Mouse (Mus musculus) heart, postnatal 0 days (tissue): ENCODE measurements around the gene Hes7. TPM values are rescaled to one million over a fixed set of nuclear protein-coding genes. Genes with fewer than 3 reads are reported as not detected.
A peak's percentile ranks its signal among the peaks of the same experiment; 100 is the strongest.

Experiments used
- ATAC-seq: fragments of 200-750 bp; cut with Nextera tagmentation; 2 replicates; pipeline ENCODE4 v1.8.0; 2017; ENCODE audit warnings: low read depth, moderate number of reproducible peaks, moderate library complexity; ENCODE audit not compliant: insufficient read depth
- DNase-seq: peaks from one replicate; pipeline ENCODE4 v3.0.0-alpha.2; 2016; ENCODE audit warnings: low spot score
- H3K27ac ChIP-seq: fragments of 300-500 bp; sonication (generic); 2 replicates; pipeline ENCODE4 v1.5.1; 2014; ENCODE audit warnings: low read depth, mild to moderate bottlenecking
- H3K27me3 ChIP-seq: fragments of 300-500 bp; sonication (generic); 2 replicates; pipeline ENCODE4 v1.6.1; 2014; ENCODE audit warnings: low read length, mixed read lengths; ENCODE audit not compliant: control insufficient read depth, insufficient read depth
- H3K36me3 ChIP-seq: fragments of 300-500 bp; sonication (generic); replicated peaks from 2 replicates; pipeline ENCODE4 v1.6.1; 2014; ENCODE audit warnings: low read length, mixed read lengths; ENCODE audit not compliant: control insufficient read depth, insufficient read depth
- H3K4me1 ChIP-seq: fragments of 300-500 bp; sonication (generic); 2 replicates; pipeline ENCODE4 v1.6.1; 2014; ENCODE audit warnings: antibody characterized with exemption; ENCODE audit not compliant: control insufficient read depth, insufficient read depth
- H3K4me2 ChIP-seq: fragments of 300-500 bp; sonication (generic); 2 replicates; pipeline ENCODE4 v1.6.1; 2014; ENCODE audit warnings: low read depth, mild to moderate bottlenecking, low read length, moderate library complexity
- H3K4me3 ChIP-seq: fragments of 300-500 bp; sonication (generic); 2 replicates; pipeline ENCODE4 v1.5.1; 2014; ENCODE audit warnings: low read depth, low read length
- H3K9ac ChIP-seq: fragments of 300-500 bp; sonication (generic); replicated peaks from 2 replicates; pipeline ENCODE4 v1.6.1; 2014; ENCODE audit warnings: low read depth, low read length, mixed read lengths
- H3K9me3 ChIP-seq: fragments of 300-500 bp; sonication (generic); replicated peaks from 2 replicates; pipeline ENCODE4 v1.6.1; 2016; ENCODE audit warnings: low read length; ENCODE audit not compliant: control insufficient read depth
- CTCF ChIP-seq: IDR thresholded peaks from 2 replicates; pipeline ENCODE4 v1.5.1; 2016; ENCODE audit warnings: antibody characterized with exemption, control low read depth, low read depth
- EP300 ChIP-seq: IDR thresholded peaks from 2 replicates; pipeline ENCODE4 v1.6.1; 2016; ENCODE audit warnings: antibody characterized with exemption, low read depth
- WGBS: fragments of 180-500 bp; shearing (Covaris S2); extraction: QIAGEN DNeasy Blood & Tissue Kit; methylation state at CpG from one replicate; pipeline ENCODE4 v1.1.7; 2014; 5-methylcytosine and 5-hydroxymethylcytosine counted together
- polyA plus RNA-seq: library from polyadenylated mRNA; unstranded; fragments of >200 nt; fragmentation: Nextera tagmentation; extraction: Ambion mirVana; gene quantifications from 2 replicates; pipeline ENCODE4 v1.2.1, GENCODE M21; 2015
- total RNA-seq: library from RNA; depleted of rRNA; stranded (reverse); fragments of >200 nt; gene quantifications from 2 replicates; pipeline ENCODE4 v1.2.3, GENCODE M21; 2014; ENCODE audit warnings: low replicate concordance

Gene Hes7
- total and polyA plus RNA-seq, 2 experiments from 2014 or later: 0.26 TPM; not detected in 1

GRCm38 (mm10) chr11:69096987-69097900 is 23.0 kb upstream of the Hes7 start:
- H3K36me3 ChIP-seq: peaks cover 27% of the 10 kb centered on the region
- peak; percentile 99 for DNase-seq
- peak overlapping the region; percentile 71 for H3K4me2 ChIP-seq
- peak overlapping the region; percentile 76 for H3K4me3 ChIP-seq
- H3K4me1 ChIP-seq: peaks cover 16% of the 10 kb centered on the region
- WGBS: under 1% methylated on average over 28 of the region's 29 CpGs
- TF ChIP-seq CTCF (no peak), EP300 (peak; percentile 100)
- no peaks in the 10 kb centered on the region for H3K9me3 ChIP-seq
- peak; percentile 62 for ATAC-seq
- H3K9ac ChIP-seq: peak overlapping the region; percentile 96
- H3K27ac ChIP-seq: peak overlapping the region; percentile 99
- H3K27me3 ChIP-seq: no peaks in the 10 kb centered on the region

DNA sequence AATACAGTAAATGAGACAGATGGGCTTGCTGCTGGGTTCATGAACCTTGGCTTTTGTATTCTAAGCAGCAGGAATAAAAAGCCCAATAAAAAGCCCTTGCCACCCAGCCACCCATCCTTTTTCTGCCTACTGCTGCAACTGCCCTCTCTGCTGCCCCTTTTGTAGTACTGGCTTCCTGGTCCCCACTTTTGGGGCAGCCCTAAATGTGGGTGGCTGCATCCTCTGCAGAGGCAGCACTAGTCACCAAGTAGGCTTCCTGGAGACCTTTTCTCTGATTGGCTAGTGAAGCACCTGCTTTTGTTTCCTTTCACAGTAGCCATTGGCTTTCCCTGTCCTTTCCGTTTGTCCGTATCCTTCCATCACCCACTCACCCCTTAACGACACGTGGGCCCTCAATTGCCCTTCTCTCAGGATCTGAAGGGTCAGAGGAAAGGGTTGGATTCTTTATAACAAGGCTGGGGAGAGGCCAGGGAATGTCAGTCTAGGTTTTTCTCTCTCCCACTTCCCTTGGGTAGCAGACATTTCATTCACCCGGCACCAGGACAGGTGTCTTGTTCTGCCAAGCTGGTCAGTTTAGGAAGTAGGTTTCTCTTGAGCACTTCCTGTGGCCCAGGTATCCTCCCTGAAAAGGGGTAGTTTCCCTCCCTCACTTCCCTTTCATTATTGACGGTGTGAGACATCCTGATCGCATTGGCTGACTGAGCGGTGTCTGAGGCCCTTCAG is 22.0 kb upstream of the Hes7 start:
- peak overlapping the region; percentile 76 for H3K4me3 ChIP-seq
- peak overlapping the region; percentile 76 for H3K9ac ChIP-seq
- TF ChIP-seq CTCF: no peak
- TF ChIP-seq EP300: no peak
- no peaks in the 10 kb centered on the region for H3K9me3 ChIP-seq
- ATAC-seq: no peak
- 16% methylated on average over 8 of the region's 8 CpGs for WGBS
- H3K36me3 ChIP-seq: peaks cover 31% of the 10 kb centered on the region
- H3K27ac ChIP-seq: peak overlapping the region; percentile 99
- H3K4me2 ChIP-seq: peak overlapping the region; percentile 71
- no peaks in the 10 kb centered on the region for H3K27me3 ChIP-seq
- no peak for DNase-seq
- peaks cover 16% of the 10 kb centered on the region for H3K4me1 ChIP-seq

DNA sequence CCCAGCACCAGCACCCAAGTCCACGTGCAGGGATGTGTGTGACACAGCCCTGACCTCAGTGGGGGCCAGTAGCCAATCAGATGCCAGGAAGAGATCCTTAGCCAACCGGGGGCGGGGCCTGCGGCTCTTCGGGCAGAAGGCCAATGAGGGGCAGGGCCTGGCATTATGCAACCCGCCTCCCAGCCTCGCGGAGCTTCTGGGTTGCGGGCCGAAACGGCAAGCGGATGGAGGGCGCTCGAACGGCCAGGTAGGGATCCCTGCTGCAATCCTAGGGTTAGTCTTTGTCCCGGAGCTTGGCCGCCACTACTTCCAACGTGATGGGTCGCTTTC is 21.5 kb upstream of the Hes7 start:
- Histone ChIP-seq H3K4me2 (peak overlapping the region; percentile 71), H3K9ac (peak overlapping the region; percentile 66), H3K27ac (peak overlapping the region; percentile 99), H3K4me3 (peak overlapping the region; percentile 76), H3K27me3 (no peaks in the 10 kb centered on the region), H3K4me1 (peaks cover 16% of the 10 kb centered on the region), H3K9me3 (no peaks in the 10 kb centered on the region), H3K36me3 (peaks cover 36% of the 10 kb centered on the region)
- TF ChIP-seq CTCF: no peak
- TF ChIP-seq EP300: no peak; the same call in 1 of the 2 replicates
- peak; percentile 96 for DNase-seq
- peak; percentile 16 for ATAC-seq
- under 1% methylated on average over 19 of the region's 19 CpGs for WGBS

DNA sequence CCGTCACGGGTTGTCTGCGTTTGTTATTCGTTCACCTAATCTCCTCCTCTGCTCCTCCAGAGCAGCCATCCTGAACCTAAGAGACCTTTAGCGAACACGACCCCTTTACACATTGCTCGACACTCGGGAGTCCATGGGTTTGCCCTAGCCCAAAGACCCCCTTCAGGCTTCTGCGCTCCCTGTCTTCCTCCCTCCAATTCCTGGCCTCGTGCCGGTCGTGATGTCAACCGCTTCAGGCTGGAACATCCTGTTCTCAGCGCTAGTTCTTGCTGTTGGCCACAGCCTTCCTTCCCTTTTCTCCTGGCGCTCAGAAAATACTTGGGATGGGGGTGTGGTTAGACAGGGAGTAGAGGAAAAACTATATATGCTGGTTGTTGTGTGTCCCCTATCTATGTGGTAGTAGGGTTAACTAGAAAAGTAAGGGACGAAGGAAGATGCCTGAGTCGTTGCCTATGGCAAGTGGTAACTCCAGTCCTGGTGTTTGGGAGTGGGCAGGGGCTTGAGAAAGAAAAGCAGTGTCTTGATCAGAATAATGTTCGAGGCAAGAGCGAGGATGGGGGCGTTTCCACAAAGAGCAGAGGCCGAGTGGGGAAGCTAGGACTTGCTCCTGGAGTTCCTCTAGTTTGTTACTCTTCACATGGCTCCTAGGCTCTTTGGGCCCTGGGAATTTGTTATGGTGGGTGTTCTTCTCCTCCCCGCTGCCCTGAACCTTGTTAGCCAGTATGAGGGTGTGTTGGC is 20.9 kb upstream of the Hes7 start:
- peak overlapping the region; percentile 66 for H3K9ac ChIP-seq
- peaks cover 43% of the 10 kb centered on the region for H3K36me3 ChIP-seq
- peak overlapping the region; percentile 76 for H3K4me3 ChIP-seq
- no peaks in the 10 kb centered on the region for H3K9me3 ChIP-seq
- peak overlapping the region; percentile 99 for H3K27ac ChIP-seq
- no peaks in the 10 kb centered on the region for H3K27me3 ChIP-seq
- peak overlapping the region; percentile 71 for H3K4me2 ChIP-seq
- peaks cover 16% of the 10 kb centered on the region for H3K4me1 ChIP-seq
- no peak for ATAC-seq
- TF ChIP-seq CTCF (no peak), EP300 (peak; percentile 92)
- peak; percentile 77 for DNase-seq
- WGBS: 2% methylated on average over 22 of the region's 22 CpGs

DNA sequence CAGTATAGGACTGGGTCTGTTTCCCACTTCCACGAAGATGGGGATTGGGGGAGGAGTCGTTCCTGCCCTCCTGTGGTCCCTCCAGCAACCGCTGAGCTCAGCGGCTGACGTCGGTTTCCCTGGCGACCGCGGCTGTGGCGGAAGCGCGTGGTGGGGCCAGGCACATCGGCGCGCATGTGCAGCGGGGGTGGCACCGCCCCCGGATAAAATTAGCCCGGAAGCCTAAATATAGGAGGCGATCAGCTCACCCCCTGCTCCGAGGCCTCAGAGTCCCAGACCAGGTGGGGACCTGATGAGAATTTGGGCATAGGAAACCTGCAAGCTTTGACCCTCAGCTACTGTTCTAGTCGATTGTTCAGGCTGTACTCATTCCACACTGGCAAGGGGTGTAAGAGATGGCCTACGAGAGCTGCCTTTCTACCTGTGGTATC is 20.3 kb upstream of the Hes7 start:
- no peaks in the 10 kb centered on the region for H3K9me3 ChIP-seq
- TF ChIP-seq CTCF (peak; percentile 25; the same call in 1 of the 2 replicates), EP300 (peak; percentile 80)
- DNase-seq (peak; percentile 97), ATAC-seq (peak; percentile 31)
- H3K36me3 ChIP-seq: peaks cover 49% of the 10 kb centered on the region
- H3K4me3 ChIP-seq: peak overlapping the region; percentile 76
- under 1% methylated on average over 23 of the region's 23 CpGs for WGBS
- no peaks in the 10 kb centered on the region for H3K27me3 ChIP-seq
- H3K27ac ChIP-seq: peak overlapping the region; percentile 99
- H3K9ac ChIP-seq: peak overlapping the region; percentile 66
- H3K4me1 ChIP-seq: peaks cover 16% of the 10 kb centered on the region
- H3K4me2 ChIP-seq: peak overlapping the region; percentile 71
